Mouse (Mus musculus) G1E (cell line): ENCODE data around the gene Cpeb4.

Experiments
- CTCF ChIP-seq: IDR thresholded peaks from 2 replicates; pipeline ENCODE4 v1.5.1; 2012; ENCODE audit warnings: low read depth, low read length, inconsistent platforms, mixed read lengths
- GATA1 ChIP-seq: IDR thresholded peaks from 2 replicates; pipeline ENCODE4 v1.6.1; 2012; ENCODE audit warnings: borderline replicate concordance, low read length, inconsistent platforms, mixed read lengths

DNA sequence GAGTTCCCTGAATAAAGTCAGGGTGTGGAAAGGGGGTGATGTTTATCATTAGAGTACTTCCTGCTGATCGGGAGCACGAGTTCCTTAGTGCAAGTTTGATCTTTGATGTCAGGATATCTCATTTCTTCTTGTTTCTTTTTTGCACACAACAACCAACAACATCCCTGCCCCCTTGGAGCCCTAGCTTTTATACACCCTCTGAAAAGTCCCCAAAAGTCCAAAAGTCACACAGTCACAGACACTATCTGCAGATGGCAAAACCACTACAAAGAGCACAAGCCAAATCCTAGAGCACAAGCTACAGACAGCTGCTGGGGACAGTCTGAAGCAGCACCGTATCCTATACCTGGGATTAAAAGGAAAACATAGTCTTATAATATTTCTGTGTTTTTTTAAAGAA, 20.1 kb downstream of the Cpeb4 start:
- TF ChIP-seq GATA1 (no peak), CTCF (no peak)
